Mouse (Mus musculus) midbrain, embryonic 14.5 days (tissue): ENCODE measurements around the gene Ube2r2. TPM values are rescaled to one million over a fixed set of nuclear protein-coding genes. Genes with fewer than 3 reads are reported as not detected.

Source experiments
- ATAC-seq: fragments of 200-750 bp; cut with Nextera tagmentation; 2 replicates; pipeline ENCODE4 v1.8.0; 2017; ENCODE audit warnings: moderate number of reproducible peaks, moderate library complexity; ENCODE audit not compliant: low FRiP score, low TSS enrichment
- DNase-seq: peaks from one replicate; pipeline ENCODE4 v3.0.0-alpha.2; 2015
- H3K27ac ChIP-seq: fragments of 300-500 bp; sonication (generic); replicated peaks from 2 replicates; pipeline ENCODE4 v1.5.1; 2014; ENCODE audit warnings: mild to moderate bottlenecking, low read depth, low read length, moderate library complexity
- H3K27me3 ChIP-seq: fragments of 300-500 bp; sonication (generic); 2 replicates; pipeline ENCODE4 v1.6.1; 2014; ENCODE audit warnings: low read length, control low read depth, mixed read lengths; ENCODE audit not compliant: control insufficient read depth, insufficient read depth
- H3K36me3 ChIP-seq: fragments of 300-500 bp; sonication (generic); 2 replicates; pipeline ENCODE4 v1.6.1; 2014; ENCODE audit warnings: low read length, control low read depth; ENCODE audit not compliant: control insufficient read depth, insufficient read depth
- H3K4me1 ChIP-seq: fragments of 300-500 bp; sonication (generic); 2 replicates; pipeline ENCODE4 v1.6.1; 2014; ENCODE audit warnings: mild to moderate bottlenecking, antibody characterized with exemption, low read length, control low read depth; ENCODE audit not compliant: control insufficient read depth, insufficient read depth
- H3K4me2 ChIP-seq: fragments of 300-500 bp; sonication (generic); 2 replicates; pipeline ENCODE4 v1.6.1; 2014; ENCODE audit warnings: mild to moderate bottlenecking, low read length, moderate library complexity
- H3K4me3 ChIP-seq: fragments of 300-500 bp; sonication (generic); replicated peaks from 2 replicates; pipeline ENCODE4 v1.5.1; 2014; ENCODE audit warnings: low read depth, low read length
- H3K9ac ChIP-seq: fragments of 300-500 bp; sonication (generic); replicated peaks from 2 replicates; pipeline ENCODE4 v1.6.1; 2014; ENCODE audit warnings: mild to moderate bottlenecking, low read length, moderate library complexity
- H3K9me3 ChIP-seq: fragments of 300-500 bp; sonication (generic); 2 replicates; pipeline ENCODE4 v1.6.1; 2016; ENCODE audit warnings: low read length, control low read depth, mixed read lengths; ENCODE audit not compliant: control insufficient read depth
- WGBS: fragments of 180-500 bp; shearing (Covaris S2); extraction: QIAGEN DNeasy Blood & Tissue Kit; methylation state at CpG from one replicate; pipeline ENCODE4 v1.1.7; 2014; 5-methylcytosine and 5-hydroxymethylcytosine counted together
- polyA plus RNA-seq: library from polyadenylated mRNA; unstranded; fragments of >200 nt; fragmentation: Nextera tagmentation; extraction: Ambion mirVana; gene quantifications from 2 replicates; pipeline ENCODE4 v1.2.1, GENCODE M21; 2014

Ube2r2 gene
- polyA plus RNA-seq, 1 experiment from 2014 or later = 80.7 TPM

DNA sequence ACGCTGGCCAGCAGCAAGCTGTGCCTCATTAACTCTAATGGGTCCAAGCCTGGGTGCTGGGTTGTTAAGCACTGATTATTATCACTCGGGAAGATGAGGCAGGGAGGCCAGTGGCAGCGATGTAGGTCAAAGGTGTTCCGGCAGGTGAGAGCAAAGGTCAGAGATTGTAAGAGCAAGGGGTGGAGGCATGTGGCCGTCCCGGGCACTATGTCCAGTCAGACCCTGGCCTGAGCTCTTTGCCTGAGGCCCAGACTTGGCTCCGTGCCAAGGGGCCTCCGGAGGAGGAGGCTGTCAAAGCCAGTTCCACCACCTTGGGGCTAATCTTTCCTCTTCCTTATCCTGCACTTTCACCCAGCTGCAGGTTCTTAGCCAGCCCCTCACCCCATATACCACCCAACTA, 39.4 kb upstream of the Ube2r2 start:
- peaks cover 8% of the 10 kb centered on the region; the same call in 1 of the 2 replicates for H3K4me1 ChIP-seq
- H3K27ac ChIP-seq = no peak overlapping the region
- no peaks in the 10 kb centered on the region for H3K9me3 ChIP-seq
- H3K9ac ChIP-seq = no peak overlapping the region
- no peaks in the 10 kb centered on the region for H3K36me3 ChIP-seq
- H3K4me2 ChIP-seq = no peak overlapping the region
- DNase-seq (peak; percentile 18), ATAC-seq (no peak)
- peaks cover 20% of the 10 kb centered on the region for H3K27me3 ChIP-seq
- 61% methylated on average over 8 of the region's 8 CpGs for WGBS
- H3K4me3 ChIP-seq = no peak overlapping the region

DNA sequence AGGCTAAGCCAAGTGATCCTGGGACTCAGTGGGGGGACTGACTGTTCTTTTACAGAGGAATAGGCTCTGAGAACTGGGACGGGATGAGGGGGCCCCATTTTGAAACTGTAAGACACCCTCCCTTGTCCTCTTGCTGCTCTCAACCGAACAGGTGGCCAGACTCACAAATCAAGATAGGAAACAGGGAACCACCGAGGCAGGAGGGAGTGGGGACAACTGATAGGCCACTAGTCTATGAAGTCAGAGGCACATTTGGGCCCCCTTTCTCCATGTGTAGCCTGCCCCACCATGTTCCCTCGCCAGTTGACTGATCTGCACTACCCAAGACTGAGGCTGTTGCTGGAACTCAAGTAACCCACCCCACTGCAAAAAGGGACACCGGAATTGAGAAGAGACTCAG, 38.7 kb upstream of the Ube2r2 start:
- 75% methylated on average over 5 of the region's 5 CpGs for WGBS
- H3K27ac ChIP-seq = no peak overlapping the region
- H3K9ac ChIP-seq = no peak overlapping the region
- ATAC-seq (no peak), DNase-seq (no peak)
- H3K4me3 ChIP-seq = no peak overlapping the region
- H3K36me3 ChIP-seq = no peaks in the 10 kb centered on the region
- H3K4me2 ChIP-seq = no peak overlapping the region
- H3K27me3 ChIP-seq = peaks cover 20% of the 10 kb centered on the region
- H3K4me1 ChIP-seq = peaks cover 8% of the 10 kb centered on the region; the same call in 1 of the 2 replicates
- H3K9me3 ChIP-seq = no peaks in the 10 kb centered on the region

DNA sequence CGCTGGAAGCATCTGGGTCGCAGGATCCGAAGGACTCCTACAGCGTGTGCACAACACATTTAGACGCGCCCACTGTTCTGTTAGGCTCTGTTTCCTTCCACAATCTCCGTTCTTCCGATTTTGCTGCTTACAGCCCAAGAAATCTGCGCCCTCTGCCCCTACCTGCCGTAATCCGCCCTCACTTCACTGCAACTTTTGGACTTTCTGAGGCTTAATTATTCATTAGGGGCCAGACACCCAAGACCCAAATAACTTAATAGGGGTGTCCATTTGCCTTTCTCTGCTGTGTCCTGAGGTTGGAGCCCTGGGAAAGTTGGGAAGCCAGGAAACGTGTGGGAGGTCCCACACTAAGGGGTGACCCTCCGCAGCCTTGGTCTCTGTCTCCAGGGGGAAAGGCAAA, 38.2 kb upstream of the Ube2r2 start:
- Histone ChIP-seq H3K4me3 (no peak overlapping the region), H3K9me3 (no peaks in the 10 kb centered on the region), H3K4me1 (peaks cover 8% of the 10 kb centered on the region; the same call in 1 of the 2 replicates), H3K36me3 (no peaks in the 10 kb centered on the region), H3K9ac (0 out of 2 replicates have a peak overlapping the region, but pooled peaks have one; percentile 60), H3K27ac (no peak overlapping the region), H3K27me3 (peaks cover 20% of the 10 kb centered on the region), H3K4me2 (peak overlapping the region; percentile 91; the same call in 1 of the 2 replicates)
- DNase-seq (no peak), ATAC-seq (no peak)
- WGBS = 39% methylated on average over 13 of the region's 13 CpGs

DNA sequence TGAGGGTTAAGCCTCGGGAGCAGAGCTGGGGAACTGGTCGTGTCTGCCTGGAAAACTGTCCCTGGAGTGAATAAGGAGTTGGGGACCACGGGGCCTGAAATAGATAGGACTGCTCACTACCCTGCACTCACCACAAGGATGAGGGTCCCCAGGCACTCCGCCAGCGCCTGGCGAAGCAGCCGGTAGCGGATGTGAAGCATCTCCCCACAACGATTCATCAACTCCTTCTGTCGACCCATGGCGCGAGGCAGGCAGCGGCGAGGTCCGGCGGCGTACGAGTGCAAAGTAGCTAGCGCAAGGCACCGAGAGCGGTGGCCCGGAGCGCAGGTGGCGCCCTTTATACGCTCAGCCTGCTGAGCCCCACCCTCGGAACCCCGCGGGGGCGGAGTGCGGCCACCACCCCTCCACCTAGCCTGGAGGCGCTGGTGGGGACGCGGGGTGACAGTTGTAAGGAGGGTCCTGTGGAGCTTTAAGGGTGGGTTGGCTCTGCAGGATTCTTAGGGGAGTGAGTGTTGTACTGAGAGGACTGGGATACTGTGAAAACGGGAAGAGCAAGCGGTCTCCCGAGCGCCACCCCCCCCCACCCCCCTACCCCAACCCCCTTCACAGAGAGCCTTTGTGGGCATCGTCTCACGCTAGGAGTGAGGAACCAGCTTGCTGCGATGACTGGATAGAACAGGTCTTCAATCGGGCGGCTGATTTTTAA, 37.5 kb upstream of the Ube2r2 start, which contains the start of gene Aqp3:
Gene Aqp3 (minus strand): TSS at position 313 of the 706 bp plus-strand sequence.
- Histone ChIP-seq H3K27ac (no peak within 1 kb of the TSS), H3K4me2 (peak within 1 kb of the TSS; percentile 91), H3K36me3 (no peaks in the 10 kb centered on the region), H3K4me1 (peaks cover 8% of the 10 kb centered on the region; the same call in 1 of the 2 replicates), H3K9me3 (no peaks in the 10 kb centered on the region), H3K4me3 (peak within 1 kb of the TSS; percentile 41), H3K9ac (peak within 1 kb of the TSS; percentile 60), H3K27me3 (peaks cover 20% of the 10 kb centered on the region)
- peak; percentile 65 for DNase-seq
- peak; percentile 22; the same call in 1 of the 2 replicates for ATAC-seq
- WGBS = 1% methylated on average over 42 of the region's 42 CpGs

DNA sequence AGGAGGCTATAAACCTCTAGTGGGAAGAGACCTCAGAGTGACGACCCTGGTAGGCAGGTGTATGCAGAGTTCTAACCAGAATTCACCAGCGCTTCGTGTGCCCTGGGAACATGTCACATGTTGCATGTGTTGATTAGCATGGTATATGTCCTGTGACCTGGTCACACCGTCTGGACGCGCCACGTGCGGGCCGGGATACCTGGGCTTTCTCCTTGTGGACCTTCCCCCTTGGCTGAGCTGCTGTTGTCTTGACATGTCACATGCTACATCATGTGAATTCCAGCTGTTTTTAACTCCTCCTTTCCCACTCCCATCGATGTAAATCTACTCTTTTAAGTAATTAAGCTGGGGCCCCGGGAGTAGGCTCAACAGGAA, 37.0 kb upstream of the Ube2r2 start:
- peak overlapping the region; percentile 91 for H3K4me2 ChIP-seq
- WGBS = 15% methylated on average over 11 of the region's 11 CpGs
- no peak overlapping the region for H3K27ac ChIP-seq
- H3K36me3 ChIP-seq = no peaks in the 10 kb centered on the region
- no peaks in the 10 kb centered on the region for H3K9me3 ChIP-seq
- DNase-seq = no peak
- peaks cover 20% of the 10 kb centered on the region for H3K27me3 ChIP-seq
- ATAC-seq = no peak
- H3K4me1 ChIP-seq = peaks cover 8% of the 10 kb centered on the region; the same call in 1 of the 2 replicates
- H3K4me3 ChIP-seq = peak overlapping the region; percentile 41
- peak overlapping the region; percentile 60 for H3K9ac ChIP-seq

DNA sequence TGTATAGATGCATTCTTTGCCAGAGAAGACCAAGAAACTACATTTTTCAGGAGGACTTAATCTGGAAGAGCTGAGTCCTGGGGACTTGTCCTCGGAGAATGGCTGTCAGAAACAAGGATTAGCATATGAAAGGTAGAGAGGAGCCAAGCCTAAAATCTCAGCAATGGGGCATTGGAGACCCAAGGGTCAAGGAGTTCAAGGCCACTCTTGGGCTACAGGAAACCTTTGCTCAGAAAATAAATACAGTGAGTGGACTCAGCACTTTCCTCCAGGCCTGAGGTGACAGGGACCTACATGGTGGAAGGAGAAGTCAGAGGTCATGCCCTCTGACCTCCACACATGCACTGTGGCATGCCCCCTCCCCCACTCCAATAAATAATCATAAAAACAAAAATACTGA, 34.6 kb upstream of the Ube2r2 start:
- Histone ChIP-seq H3K9me3 (no peaks in the 10 kb centered on the region), H3K4me1 (peaks cover 8% of the 10 kb centered on the region; the same call in 1 of the 2 replicates), H3K27me3 (peaks cover 19% of the 10 kb centered on the region), H3K27ac (no peak overlapping the region), H3K36me3 (no peaks in the 10 kb centered on the region), H3K9ac (no peak overlapping the region), H3K4me2 (no peak overlapping the region), H3K4me3 (no peak overlapping the region)
- WGBS = 17% methylated on average over 1 of the region's 1 CpGs
- DNase-seq (no peak), ATAC-seq (no peak)

DNA sequence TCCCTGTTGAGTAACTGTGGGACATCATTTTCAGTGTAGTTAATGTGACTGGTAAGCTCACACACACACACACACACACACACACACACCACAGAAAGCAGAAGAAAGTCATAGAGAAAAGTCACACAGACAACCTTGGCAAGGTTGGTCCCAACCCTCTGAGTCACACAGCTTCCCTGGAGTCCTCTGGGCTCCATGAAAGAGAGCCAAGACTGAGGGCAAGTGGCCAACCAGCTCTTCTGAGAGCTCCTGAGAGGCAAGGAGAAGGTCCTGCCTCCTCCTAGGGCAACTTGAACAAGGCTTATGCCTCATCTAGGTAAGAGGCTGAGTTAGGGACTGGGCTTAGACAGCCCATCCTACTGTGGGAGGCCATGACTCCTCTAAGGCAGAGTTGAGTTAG, 32.6 kb upstream of the Ube2r2 start:
- H3K4me1 ChIP-seq = peaks cover 8% of the 10 kb centered on the region; the same call in 1 of the 2 replicates
- DNase-seq (no peak), ATAC-seq (no peak)
- no peak overlapping the region for H3K9ac ChIP-seq
- H3K27me3 ChIP-seq = peaks cover 3% of the 10 kb centered on the region; the same call in 1 of the 2 replicates
- H3K36me3 ChIP-seq = no peaks in the 10 kb centered on the region
- H3K27ac ChIP-seq = no peak overlapping the region
- no peak overlapping the region for H3K4me3 ChIP-seq
- no peaks in the 10 kb centered on the region for H3K9me3 ChIP-seq
- H3K4me2 ChIP-seq = no peak overlapping the region

DNA sequence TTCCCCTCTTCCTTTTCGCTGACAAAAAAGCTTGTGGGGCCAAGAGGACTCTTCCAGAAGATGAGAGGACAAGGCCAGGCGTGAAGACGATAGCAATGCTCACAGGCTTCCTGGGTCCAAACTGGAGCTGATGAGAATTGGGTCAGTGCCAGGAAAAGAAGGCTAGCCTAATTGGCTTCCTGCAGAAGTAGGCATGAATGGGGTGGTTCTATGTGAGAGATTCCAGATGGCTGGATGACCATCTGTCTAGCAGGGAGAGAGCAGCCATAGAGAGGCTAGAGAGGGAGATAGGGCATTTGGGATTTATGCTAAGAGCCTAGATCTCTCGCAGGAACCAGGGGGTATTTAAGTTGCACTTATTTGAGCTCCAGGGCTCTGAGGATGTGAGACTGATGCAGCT, 28.1 kb upstream of the Ube2r2 start:
- no peak for ATAC-seq
- no peaks in the 10 kb centered on the region for H3K9me3 ChIP-seq
- no peak overlapping the region for H3K4me2 ChIP-seq
- no peaks in the 10 kb centered on the region for H3K36me3 ChIP-seq
- DNase-seq = no peak
- H3K27ac ChIP-seq = no peak overlapping the region
- no peak overlapping the region for H3K9ac ChIP-seq
- WGBS = 81% methylated on average over 4 of the region's 4 CpGs
- no peaks in the 10 kb centered on the region for H3K27me3 ChIP-seq
- H3K4me3 ChIP-seq = no peak overlapping the region
- no peaks in the 10 kb centered on the region for H3K4me1 ChIP-seq
